Mouse (Mus musculus) c-Kit-positive CD71-positive TER-119-negative erythroid progenitor cells, embryonic 14.5 days (primary cell): ENCODE measurements around the gene Tmem235.
A peak's percentile ranks its signal among the peaks of the same experiment; 100 is the strongest.

Experiments
- DNase-seq: peaks from one replicate; pipeline ENCODE4 v3.0.0-alpha.2; 2013; ENCODE audit warnings: low read depth

Gene Tmem235

GRCm38 (mm10) chr11:117891581-117892175 is 31.1 kb downstream of the Tmem235 start:
- DNase-seq, result no peak

- no peak for DNase-seq
These were observed 31.6 kb downstream of the Tmem235 start for GRCm38 (mm10) chr11:117892199-117892598.

GRCm38 (mm10) chr11:117894676-117895075 is 34.1 kb downstream of the Tmem235 start:
- DNase-seq, result no peak

GRCm38 (mm10) chr11:117896533-117896932 is 36.0 kb downstream of the Tmem235 start:
- no peak for DNase-seq

- no peak for DNase-seq
These were observed 41.7 kb downstream of the Tmem235 start for GRCm38 (mm10) chr11:117902282-117902681.

- no peak for DNase-seq
These were observed 43.9 kb downstream of the Tmem235 start for GRCm38 (mm10) chr11:117904442-117904841.

GRCm38 (mm10) chr11:117909337-117909736 is 48.8 kb downstream of the Tmem235 start:
- no peak for DNase-seq

GRCm38 (mm10) chr11:117912684-117913352 is 52.3 kb downstream of the Tmem235 start:
- DNase-seq, result peak; percentile 52

- DNase-seq, result peak; percentile 40
These were observed 54.0 kb downstream of the Tmem235 start for GRCm38 (mm10) chr11:117914531-117914930.
